In the genomic region with DNA sequence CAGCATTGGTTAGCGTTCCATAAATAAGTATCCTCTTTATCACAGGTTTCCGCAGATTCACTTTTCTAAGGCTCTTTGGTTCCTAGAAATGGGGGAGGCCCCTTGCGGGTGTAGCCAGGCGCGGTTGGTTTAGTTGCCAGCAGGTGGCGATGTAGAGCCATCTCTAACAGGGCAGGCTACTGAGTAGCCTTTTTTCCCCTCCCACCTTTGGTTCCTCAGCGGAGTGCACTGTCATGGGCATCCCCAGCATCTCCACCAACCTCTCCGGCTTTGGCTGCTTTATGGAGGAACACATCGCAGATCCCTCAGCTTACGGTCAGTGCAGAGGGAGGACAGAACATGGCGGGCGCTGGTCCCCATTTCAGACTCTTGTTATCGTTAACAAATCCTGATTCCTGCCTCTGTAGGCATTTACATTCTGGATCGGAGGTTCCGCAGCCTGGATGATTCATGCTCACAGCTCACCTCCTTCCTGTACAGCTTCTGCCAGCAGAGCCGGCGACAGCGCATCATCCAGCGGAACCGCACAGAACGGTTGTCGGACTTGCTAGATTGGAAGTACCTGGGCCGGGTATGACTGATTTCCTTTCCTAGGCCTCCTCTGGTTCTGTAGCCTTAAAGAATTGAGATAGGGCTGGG, we compare ENCODE assay signal across 8 mouse cellular contexts. TPM values are rescaled to one million over a fixed set of nuclear protein-coding genes. Genes with fewer than 3 reads are reported as not detected.
DNase-seq lines count a peak whose midpoint lies in the region; ATAC-seq lines count a peak whose summit lies in the region.

No protein-coding gene starts in this region.

- no peak overlapping the region for H3K9ac ChIP-seq in lung, embryonic 15.5 days

- H3K4me3 ChIP-seq in hindbrain, embryonic 10.5 days, result peak overlapping the region; percentile 4; the same call in 1 of the 2 replicates
- H3K4me3 ChIP-seq in lung, embryonic 15.5 days, result no peak overlapping the region

- H3K27ac ChIP-seq in hindbrain, embryonic 10.5 days, result no peak overlapping the region
- H3K27ac ChIP-seq in lung, embryonic 15.5 days, result no peak overlapping the region

- H3K9me3 ChIP-seq in hindbrain, embryonic 10.5 days, result no peaks in the 10 kb centered on the region
- H3K9me3 ChIP-seq in lung, embryonic 15.5 days, result no peaks in the 10 kb centered on the region

- H3K4me2 ChIP-seq in lung, embryonic 15.5 days, result no peak overlapping the region

- H3K4me1 ChIP-seq in hindbrain, embryonic 10.5 days (replicated peaks), result 0 out of 2 replicates have a peak, but pooled peaks cover 3% of the 10 kb centered on the region
- H3K4me1 ChIP-seq in lung, embryonic 15.5 days, result no peaks in the 10 kb centered on the region

- peaks cover 73% of the 10 kb centered on the region for H3K36me3 ChIP-seq in hindbrain, embryonic 10.5 days
- peaks cover 57% of the 10 kb centered on the region for H3K36me3 ChIP-seq in lung, embryonic 15.5 days

- H3K27me3 ChIP-seq in hindbrain, embryonic 10.5 days (ENCODE audit: insufficient read depth, poor library complexity, severe bottlenecking), result no peaks in the 10 kb centered on the region
- no peaks in the 10 kb centered on the region for H3K27me3 ChIP-seq in lung, embryonic 15.5 days

- 53% methylated on average over 23 of the region's 23 CpGs for WGBS in hindbrain, embryonic 10.5 days
- WGBS in lung, embryonic 15.5 days, result 54% methylated on average over 23 of the region's 23 CpGs

- peak; percentile 85 for DNase-seq in MN1 (ENCODE audit: low spot score)
- DNase-seq in cerebellum, adult 8-10 months, result peak; percentile 86
- peak; percentile 81 for DNase-seq in hindbrain, embryonic 10.5 days (ENCODE audit: low spot score)
- DNase-seq in layer of hippocampus, adult 9-10 months (ENCODE audit: low spot score), result peak; percentile 86
- peak; percentile 73 to 87 for DNase-seq in thymus, postnatal 10 days (ENCODE audit: low spot score in 2 of 2)

- ATAC-seq in frontal cortex, adult (ENCODE audit: low TSS enrichment), result peak; percentile 82
- peak; percentile 58; the same call in 1 of the 2 replicates for ATAC-seq in lung, embryonic 15.5 days (ENCODE audit: borderline replicate concordance, extremely low read depth, low FRiP score, low TSS enrichment)
- peak; percentile 90 for ATAC-seq in neutrophil, adult 5-6 weeks (ENCODE audit: extremely low read depth, insufficient number of reproducible peaks, low FRiP score, poor library complexity, severe bottlenecking)

RNA-seq across cellular contexts. Expression of gene Ftl1, which starts 8.2 kb away (rescaled TPM):
- 5,819 and 7,209 TPM in 2 replicates for polyA plus RNA-seq in hindbrain, embryonic 10.5 days (2016; fragmentation: Nextera tagmentation; extraction: Ambion mirVana)
- 5,197 and 5,279 TPM in 2 replicates for polyA plus RNA-seq in lung, embryonic 15.5 days (2015; fragmentation: Nextera tagmentation; extraction: Ambion mirVana)
- 1,339 and 1,541 TPM in 2 replicates for total RNA-seq in neutrophil, adult 5-6 weeks (2017)

RNA-seq across cellular contexts. Expression of gene Ruvbl2, which starts 13.6 kb away (rescaled TPM):
- polyA plus RNA-seq in hindbrain, embryonic 10.5 days (2016; fragmentation: Nextera tagmentation; extraction: Ambion mirVana), result 192 and 212 TPM in 2 replicates
- 161 and 173 TPM in 2 replicates for polyA plus RNA-seq in lung, embryonic 15.5 days (2015; fragmentation: Nextera tagmentation; extraction: Ambion mirVana)
- total RNA-seq in neutrophil, adult 5-6 weeks (2017), result 37.8 and 44.6 TPM in 2 replicates

RNA-seq across cellular contexts. Expression of gene Bax, which starts 15.2 kb away (rescaled TPM):
- 264 and 295 TPM in 2 replicates for polyA plus RNA-seq in hindbrain, embryonic 10.5 days (2016; fragmentation: Nextera tagmentation; extraction: Ambion mirVana)
- polyA plus RNA-seq in lung, embryonic 15.5 days (2015; fragmentation: Nextera tagmentation; extraction: Ambion mirVana), result 161 and 176 TPM in 2 replicates
- 31.1 and 37.9 TPM in 2 replicates for total RNA-seq in neutrophil, adult 5-6 weeks (2017)

RNA-seq across cellular contexts. Expression of gene Gys1, which starts 16.8 kb away (rescaled TPM):
- polyA plus RNA-seq in hindbrain, embryonic 10.5 days (2016; fragmentation: Nextera tagmentation; extraction: Ambion mirVana), result 43.2 and 45.7 TPM in 2 replicates
- 42.7 and 46.7 TPM in 2 replicates for polyA plus RNA-seq in lung, embryonic 15.5 days (2015; fragmentation: Nextera tagmentation; extraction: Ambion mirVana)
- total RNA-seq in neutrophil, adult 5-6 weeks (2017), result 9.9 and 14.6 TPM in 2 replicates

RNA-seq across cellular contexts. Expression of gene Tulp2, which starts 30.2 kb away (rescaled TPM):
- polyA plus RNA-seq in hindbrain, embryonic 10.5 days (2016; fragmentation: Nextera tagmentation; extraction: Ambion mirVana), result 0.47 and 1.2 TPM in 2 replicates
- 0.33 and 0.74 TPM in 2 replicates for polyA plus RNA-seq in lung, embryonic 15.5 days (2015; fragmentation: Nextera tagmentation; extraction: Ambion mirVana)
- total RNA-seq in neutrophil, adult 5-6 weeks (2017), result not detected in 2 replicates
